Mouse (Mus musculus) right cerebral cortex, adult 2 months (tissue): ENCODE data around the gene Adamts14.

Experiments used
- DNase-seq, 2 experiments: peaks; one replicate each; pipeline ENCODE4 v3.0.0; 2021 to 2022; ENCODE audit warnings: low spot score in 2 of 2

The Adamts14 gene

DNA sequence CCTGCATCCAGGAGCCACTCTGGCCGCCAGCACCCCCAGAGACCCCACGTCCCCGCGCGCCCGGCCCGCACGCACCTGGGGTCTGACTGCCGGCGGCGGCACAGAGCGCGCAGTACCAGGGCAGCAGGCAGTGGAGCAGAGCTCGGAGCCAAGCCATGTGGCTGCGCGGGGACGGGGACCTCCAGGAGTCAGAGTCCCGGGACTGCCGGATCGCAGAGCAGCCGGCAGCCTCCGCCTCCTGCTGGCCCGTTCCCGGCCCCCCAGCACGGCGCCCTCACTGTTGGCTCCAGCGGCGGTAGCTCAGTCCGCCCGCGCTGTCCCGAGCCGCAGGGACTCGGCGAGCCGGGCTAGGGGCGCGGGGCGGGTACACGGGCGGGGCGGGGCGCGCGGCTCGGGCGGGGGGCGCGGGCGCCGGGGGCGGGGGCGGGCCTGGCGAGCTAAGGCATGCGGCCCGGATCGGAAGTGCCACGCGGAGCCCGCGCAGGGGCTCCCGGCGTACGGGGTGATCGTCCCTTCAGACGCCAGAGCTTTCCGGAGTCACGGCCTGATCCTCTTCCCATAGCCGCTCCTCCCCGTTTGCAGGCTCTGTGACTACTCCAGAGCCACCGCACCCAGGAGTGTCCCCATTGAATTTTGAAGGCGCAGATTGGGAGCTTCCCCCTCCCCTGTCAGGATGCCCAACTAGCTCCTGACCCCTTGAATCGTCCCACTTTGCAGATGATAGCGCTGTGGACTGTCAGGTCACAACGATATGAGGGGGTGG is at the start of gene Adamts14:
Gene Adamts14 (minus strand): TSS at position 358 of the 763 bp plus-strand sequence.
- DNase-seq, result no peak

DNA sequence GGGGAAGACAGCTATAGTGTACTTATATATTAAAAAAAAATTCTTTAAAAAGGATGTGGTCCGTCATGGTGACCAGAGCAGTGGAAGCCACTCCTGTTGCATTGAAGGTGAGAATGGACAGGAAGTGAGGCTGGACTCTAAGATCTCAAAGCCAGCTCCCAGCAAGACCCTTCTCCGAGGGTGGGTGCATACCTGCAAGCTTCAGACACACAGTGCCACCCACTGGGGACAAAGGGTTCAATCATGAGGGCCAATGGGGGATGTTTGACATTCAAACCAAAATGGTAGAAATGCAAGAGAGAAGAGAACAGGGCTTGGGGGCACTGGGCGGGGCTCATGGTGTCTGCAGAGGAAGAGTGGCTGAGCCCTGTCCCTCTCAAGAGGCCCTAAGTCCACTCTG is 45.3 kb upstream of the Adamts14 start:
- DNase-seq, result no peak

DNA sequence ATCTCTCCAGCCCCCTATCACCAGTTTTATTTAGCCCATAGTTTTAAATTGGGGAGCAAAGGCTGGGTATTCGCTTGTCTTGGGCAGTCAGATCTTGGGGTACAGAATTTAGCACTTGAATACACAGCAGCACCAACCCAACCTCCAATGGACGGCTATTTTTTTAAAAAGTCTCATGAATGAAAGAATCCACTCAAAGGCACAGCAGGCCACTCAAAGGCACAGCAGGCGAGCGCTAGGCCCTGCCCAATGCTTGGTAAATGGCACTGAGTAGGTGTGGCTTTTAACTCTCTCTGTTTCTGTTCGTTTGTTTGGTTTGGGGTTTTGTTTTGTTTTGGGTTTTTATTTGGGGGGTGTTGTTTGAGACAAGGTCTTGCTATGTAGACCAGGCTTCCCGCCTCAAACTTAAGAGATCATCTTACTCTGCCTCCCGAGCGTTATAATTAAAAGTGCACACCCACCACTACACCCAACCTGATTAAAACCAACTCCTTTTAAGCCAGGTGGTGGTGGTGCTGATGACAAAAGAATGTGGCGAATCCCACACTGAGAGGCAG is 42.2 kb upstream of the Adamts14 start:
- no peak for DNase-seq

DNA sequence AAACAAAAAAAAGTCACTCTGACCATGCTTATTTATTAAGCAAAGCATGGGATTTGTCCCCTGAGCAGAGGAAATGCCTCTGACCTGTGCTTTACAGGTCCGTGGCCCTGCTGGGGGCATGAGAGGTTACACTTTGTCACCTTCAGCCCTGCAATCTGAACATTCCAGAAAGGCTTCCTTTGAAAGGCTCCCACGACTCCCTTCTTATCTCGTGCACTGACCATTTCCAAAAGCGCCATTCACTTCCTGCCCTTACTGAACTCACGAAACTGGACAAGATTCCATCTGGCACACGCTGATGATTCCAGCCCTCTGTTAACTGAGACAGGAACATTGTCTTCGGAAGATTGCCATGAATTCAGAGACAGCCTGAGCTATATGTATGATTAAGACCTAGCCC is 40.5 kb upstream of the Adamts14 start:
- no peak for DNase-seq

DNA sequence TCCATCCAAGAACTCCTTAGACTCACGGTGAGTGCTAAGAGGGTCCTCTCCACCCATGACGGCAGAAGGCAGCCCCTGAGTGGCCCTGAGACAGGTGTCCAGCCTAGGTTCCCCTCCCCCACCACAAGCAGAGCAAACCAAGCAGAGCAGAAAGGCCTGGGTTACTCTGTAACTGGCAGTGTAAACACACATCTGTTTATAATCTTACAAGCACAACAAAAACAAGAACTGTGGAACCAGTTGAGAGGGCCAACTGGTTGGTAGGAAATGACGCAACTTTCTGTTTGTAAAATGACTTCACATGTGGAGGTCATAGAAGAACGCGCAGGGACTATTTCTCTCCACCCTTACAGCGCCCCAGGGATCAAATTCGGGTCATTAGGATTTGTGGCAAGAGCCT is 39.5 kb upstream of the Adamts14 start:
- DNase-seq, result no peak

DNA sequence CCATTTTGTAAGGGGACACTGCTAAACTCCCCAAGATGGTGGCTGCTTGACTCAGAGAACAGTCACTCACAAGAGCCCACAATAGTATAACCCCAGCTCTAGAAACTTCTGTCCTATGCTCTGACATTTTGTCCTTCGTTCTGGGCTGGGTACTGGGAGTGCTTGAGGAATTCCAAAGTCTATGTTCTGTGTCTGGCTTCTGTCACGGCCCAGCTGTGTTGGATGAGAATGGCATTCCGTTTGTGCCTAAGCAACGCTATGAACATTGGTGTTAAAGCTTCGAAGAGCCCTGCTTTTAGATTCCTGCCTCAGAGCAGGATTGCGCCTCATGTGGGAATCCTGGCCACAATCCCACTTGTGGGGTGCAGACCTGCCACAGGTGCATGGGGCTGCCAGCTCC is 38.9 kb upstream of the Adamts14 start:
- DNase-seq, result no peak

DNA sequence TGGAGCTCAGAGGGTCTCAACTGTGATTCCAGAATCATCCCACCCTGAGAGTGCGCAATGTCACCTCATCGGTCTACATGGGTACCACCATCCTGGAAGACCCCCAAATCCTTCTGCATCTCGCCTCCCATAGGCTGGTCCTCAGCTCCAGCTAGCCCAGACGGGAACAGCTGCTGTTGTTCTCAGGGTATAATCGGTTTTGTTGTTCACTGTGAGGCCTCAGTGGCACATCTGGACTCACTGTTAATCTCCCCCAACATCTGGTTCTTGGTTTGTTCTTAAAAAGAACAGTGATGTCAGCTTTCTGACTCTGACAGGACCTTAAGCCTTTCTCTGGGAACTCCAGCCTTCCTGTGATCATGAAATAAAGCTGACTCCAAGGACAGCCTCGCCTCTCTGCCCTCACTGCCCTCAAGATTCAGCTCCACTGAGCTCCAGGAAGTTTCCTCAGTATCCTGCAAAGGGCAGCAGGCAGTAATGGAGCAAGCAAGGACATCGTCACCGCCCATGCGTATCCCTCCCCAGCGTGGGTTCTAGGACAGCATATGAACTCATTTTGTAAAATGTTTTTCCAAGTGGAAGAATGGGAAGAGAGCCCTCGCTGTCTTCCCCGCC is 35.6 kb upstream of the Adamts14 start:
- no peak for DNase-seq

DNA sequence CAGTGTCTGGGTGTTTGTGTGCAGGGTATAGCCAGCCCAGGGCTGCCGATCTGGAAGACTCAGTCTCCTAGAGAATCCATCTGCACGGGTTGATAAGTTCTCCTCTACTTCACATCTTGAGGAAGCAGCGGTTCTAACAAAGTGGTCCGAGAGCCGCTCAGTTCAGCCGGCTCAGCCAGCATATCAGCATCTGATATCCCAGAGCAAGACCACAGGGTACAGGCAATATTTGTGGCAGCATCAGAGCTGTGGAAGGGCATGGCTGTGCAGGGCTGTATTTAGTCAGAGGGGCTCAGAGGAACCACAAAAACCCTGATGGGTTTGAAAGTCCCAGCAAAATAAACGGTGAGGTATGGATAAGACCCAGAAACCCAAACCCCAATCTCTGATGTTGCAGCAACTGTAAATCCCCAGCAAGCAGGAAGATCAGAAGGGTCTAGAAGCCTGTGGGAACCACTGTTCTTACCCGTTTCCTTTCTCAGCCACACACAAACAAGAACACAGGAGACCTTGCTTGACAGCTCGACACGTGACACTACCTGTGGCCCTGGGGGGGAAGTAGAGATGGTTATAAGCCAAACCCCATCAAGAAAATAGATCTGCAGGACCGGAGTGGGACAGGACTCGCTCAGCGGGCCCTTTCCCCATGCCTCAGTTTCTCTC is 32.8 kb upstream of the Adamts14 start:
- DNase-seq, result no peak

DNA sequence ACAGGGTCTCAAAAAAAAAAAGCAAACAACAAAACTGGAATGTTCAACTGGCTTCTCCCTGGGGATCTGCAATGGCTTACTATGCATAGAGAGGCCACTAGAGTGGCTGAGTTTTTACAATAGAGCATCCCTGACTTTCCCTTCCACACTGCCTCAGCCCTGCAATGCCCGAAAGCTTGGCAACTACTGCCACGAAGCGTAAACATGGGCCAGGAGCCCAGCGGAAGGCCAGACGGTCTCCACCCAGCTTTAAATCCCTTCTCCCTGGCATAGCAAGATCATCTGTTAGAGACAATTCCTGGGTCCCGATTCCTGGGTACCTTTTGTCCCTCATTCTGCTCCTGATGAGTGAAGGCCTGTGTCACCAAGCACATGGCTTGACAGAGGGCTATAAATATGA is 30.8 kb upstream of the Adamts14 start:
- DNase-seq, result no peak

DNA sequence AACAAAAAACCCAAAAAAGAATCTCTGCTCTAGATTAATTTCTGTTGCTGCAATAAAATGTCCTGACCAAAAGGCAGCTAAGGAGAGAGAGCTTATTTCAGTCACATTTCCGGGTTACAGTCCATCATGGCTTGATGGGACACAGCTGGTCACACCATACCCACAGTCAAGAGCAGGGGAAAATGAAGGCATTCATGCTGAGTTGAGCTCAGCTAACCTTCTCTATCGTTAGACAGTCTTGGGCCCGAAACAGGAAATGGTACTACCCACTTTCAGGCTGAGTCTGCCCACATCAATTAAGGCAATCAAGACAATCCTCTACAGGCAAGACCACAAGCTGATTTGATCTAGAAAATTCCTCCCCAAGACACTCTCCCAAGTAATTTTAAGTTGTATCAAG is 27.8 kb upstream of the Adamts14 start:
- no peak for DNase-seq

DNA sequence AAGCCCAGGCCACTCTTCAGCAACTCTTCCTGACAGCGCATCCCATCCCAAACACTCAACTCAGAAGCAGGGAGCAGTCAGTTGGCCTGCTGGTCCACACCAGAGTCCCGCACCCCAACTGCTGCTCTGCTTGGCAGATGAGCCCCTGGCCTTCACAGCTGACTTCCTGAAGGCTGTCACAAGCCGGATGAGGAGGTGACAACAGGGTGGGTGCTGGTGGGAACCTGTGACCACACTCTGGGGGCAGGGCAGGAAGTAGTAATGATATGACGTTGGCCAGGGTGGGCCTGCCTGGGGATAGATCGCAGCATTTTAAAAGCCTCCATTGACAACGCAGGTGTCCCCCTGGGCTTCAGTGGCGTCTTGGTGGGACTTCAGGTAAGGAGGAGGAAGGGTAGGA is 24.2 kb upstream of the Adamts14 start, which contains the start of gene Prf1:
Gene Prf1 (plus strand): TSS at position 357 of the 400 bp plus-strand sequence.
- no peak for DNase-seq

DNA sequence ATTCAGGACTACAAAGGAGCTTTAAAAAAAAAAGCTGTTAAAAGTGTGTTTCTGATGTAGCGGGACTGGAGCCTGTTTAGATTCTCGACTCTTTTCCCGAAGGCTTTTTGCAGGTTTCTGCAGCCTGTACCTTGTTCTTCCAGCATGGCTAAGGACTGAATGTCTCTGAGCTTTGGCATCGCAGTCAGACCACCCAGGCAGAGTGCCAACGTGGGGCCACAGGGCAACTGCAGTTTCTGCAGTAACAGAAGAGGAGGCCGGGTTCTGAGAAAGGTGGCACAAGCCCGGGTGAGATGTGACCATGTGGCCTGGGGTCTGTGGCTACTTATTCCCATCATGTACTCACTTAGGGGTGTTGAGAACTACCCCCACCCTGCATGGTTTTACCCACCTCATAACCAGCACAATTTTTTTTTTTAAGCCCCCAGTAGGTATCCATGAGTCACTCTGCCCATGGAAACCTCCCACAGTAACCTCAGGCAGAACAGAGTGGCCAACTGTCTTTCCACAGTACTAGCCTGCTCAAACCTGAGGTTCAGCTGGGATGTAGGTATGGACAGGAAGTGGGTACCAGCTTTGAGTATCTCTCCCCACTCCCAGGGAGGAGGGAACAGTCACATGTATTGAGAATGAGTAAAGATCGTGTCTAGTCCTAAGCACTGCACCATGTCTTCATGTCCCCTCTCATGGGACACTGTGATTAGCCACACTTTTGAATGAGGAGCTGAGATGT is 23.6 kb upstream of the Adamts14 start:
- no peak for DNase-seq

DNA sequence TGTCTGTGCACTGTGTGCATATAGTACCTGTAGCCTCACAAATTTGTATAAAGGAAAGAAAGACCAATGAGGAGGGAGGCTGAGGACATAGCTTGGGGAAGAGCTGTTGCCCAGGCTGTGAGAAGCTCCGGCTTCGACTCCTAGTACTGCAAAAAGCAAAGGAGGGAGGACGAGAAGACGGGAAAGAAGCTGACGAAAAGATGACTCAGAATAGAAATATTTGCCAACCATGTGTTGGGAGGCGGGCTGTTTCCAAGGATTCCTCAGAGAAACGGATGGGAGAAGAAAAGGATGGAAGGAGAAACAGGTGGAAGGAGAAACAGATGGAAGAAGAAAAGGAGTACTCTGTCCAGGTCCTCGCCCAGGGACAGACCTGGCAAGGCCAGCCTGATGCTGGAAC is 21.0 kb upstream of the Adamts14 start:
- DNase-seq, result peak; percentile 36 to 43

DNA sequence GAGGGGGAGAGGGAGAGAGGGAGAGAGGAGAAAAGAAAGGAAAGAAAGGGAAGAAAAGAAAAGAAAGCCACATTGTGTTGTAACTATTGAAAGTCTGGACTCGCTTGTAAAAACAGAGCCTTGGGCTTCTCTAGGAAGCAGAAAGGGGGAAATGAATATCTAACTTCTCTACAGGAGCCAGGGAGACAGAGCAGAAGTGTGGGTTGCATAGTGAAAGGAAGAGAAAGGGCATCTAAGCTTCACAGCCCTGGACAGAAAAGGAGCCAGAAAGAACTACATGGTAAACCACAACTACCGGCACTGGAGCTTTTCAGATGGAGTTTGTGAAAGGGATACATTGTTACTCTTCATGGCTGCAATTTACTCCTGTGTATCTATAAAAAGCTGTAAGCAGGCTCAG is 17.2 kb upstream of the Adamts14 start:
- no peak for DNase-seq

DNA sequence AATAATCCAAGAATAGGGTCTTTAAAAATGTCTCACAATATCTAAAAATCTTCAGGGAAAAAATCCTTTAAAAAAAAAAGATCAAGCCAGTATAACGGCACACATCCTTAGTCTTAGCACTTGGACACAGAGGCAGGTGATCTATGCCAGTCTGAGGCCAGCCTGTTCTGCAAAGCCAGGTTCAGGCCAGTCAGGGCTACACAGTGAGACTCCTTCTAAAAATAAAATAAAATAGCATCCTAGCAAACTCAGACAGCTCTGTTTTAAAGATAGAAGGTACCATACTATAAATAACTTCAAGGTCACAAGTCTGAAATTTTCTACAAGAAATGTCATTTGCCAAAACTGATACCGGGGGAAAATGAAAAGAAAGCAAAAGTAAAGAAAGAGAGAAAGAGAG is 16.8 kb upstream of the Adamts14 start:
- no peak for DNase-seq

DNA sequence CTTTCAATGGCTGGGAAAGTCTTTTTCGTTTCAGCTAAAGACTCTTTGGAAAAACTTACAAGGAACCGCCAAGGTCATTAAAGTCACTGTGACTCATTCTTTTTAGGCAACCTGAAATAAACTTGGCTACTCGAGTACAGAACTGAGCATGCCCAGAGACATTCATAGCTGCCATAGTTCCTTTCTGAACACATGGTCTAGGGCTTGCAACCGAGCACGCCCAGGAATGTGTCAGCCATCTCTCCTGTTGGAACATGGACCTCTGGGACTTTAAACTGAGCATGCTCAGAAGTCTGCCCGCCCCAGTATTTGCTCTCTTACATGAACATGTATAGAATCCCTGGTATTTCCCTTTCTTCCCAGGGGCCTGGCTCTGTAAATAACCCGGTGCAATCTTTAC is 13.0 kb upstream of the Adamts14 start:
- no peak for DNase-seq

DNA sequence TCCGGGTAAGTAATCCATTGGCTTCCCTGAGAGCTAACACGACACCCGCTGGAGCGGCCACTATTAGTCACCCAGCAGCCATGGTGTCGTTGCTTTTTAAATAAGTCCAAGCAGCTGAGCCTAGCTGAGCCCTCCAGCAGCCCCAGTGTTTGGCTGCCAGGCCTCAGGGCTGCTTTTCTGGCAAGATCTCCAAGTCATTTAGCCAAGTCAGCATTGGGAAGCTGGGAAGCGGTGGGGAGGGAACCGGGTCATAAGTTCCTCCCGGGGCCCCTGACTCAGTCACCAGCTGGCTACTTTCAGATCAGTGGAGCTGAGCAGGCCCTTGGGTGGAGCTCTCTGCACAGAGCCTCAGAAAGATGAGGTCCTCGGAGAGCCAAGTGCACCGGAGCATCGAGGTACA is 12.0 kb upstream of the Adamts14 start:
- no peak for DNase-seq

DNA sequence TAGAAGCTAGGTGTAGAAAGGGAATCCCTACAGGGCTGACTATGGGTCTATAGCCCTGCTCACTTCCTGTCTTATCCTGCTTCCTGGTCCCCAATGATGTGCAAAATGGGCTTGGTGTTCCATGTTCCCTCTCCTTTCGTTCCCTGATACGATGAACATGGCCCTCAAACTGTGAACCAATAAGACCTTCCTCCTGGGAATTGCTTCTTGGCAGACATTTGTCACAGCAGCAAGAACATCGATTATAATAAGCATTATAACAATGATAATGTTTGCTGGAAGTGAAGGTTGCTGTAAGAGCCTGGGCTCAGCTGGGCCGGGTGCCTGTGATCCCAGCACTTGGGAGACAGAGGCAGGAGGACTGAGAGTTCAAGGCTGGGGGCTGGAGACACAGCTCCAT is 11.1 kb upstream of the Adamts14 start:
- no peak for DNase-seq

DNA sequence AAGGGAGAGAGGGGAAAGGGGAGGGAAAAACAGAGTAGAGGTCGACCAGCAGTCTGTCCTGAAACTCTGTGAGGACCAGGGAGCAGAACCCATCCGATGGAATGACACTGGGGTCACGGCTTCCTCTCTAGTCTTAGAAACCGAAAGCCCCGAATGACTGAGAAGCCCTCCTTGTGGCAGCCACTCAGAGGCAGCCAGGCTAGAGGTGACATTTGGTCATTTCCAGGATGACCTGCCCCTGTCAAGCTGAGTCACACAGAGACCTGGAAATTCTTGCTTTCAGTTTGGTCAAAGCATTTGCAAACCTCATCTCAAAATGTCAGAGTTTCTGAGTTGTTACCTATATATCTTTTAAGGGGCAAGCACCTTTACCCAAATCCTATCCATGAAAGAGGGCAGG is 7.9 kb upstream of the Adamts14 start:
- no peak for DNase-seq

DNA sequence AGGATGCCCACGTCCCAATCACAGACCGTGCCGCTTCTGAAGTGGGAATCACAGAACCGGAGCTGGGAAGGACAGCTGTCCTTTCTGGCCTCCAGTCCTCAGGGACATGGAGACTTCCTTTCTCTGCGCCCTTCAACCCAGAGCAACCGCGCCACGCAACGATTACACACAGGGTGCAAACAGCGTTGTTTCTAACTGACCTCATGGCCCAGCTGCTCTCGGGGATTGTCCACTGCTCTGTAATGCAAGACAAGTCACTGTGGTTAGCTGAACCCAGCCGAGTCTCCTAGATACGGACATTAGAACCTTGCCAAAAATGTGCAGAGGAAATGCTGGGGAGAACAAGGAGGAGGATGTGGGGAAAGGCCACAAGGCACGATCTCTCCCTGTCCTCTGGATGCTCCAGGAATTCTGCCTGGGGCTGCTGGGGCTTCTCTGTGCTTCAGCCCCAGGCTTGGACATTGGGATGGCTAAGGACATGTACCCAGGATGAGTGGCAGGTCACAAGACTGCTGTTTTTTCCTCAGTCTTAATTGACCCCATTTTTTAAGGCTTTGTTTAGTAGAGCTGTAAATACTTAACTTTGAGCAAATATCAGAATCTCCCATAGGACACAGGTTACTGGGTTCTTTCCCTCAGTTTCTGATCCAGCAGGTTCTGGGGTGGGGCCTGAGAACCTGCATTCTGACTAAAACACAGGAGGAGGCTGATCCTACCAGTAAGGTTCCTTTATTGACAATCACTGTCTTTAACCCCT is 4.9 kb upstream of the Adamts14 start:
- no peak for DNase-seq

DNA sequence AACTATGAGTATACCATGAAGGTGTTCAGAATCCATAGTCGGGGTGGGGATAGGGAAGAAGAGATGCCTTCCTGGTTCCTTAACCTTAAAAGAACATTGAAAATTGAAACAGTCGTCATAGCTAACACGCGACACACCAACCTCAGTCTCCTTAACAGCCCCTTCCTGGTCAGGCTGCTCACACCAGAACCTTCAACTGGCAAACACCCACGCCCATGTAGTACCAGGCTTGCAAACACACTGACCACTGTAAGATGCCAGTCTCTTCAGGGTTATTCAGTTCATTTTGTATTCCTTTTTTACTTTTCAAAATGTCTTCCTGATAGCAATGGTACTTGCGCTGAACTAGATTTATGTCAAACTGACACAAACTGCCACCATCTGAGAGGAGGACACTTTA is 3.8 kb upstream of the Adamts14 start:
- no peak for DNase-seq
